22 mouse cellular contexts compared by ENCODE assay signal in genomic region chr6:108706994-108707645, GRCm38 (mm10). TPM values are rescaled to one million over a fixed set of nuclear protein-coding genes. Genes with fewer than 3 reads are reported as not detected.
DNase-seq lines count a peak whose midpoint lies in the region; ATAC-seq and TF ChIP-seq lines count a peak whose summit lies in the region.
"Had no signal": no experiment of that assay in that cellular context is flagged by ENCODE, and none has a peak within 500 bp of the region (broad histone marks: within the 10 kb centered on the region; RNA-seq: fewer than 3 reads in every experiment).

No protein-coding gene starts in this region.

- ATAC-seq in megakaryocyte, adult 5-6 weeks (ENCODE audit: poor library complexity, severe bottlenecking): no peak
- ATAC-seq: activated CD4-positive, CD25-positive, alpha-beta regulatory T cell, adult 4 months; CD4-positive, CD25-positive, alpha-beta regulatory T cell, adult 4 months; forebrain, embryonic 13.5 days; forebrain, embryonic 15.5 days; forebrain, postnatal 0 days; Patski had no signal

- H3K79me2 ChIP-seq in CH12.LX (replicated peaks; ENCODE audit: control insufficient read depth, extremely low read depth, insufficient read depth, poor library complexity, severe bottlenecking): no peaks in the 10 kb centered on the region

- peak overlapping the region; percentile 22 for H3K4me2 ChIP-seq in CH12.LX (ENCODE audit: insufficient read depth, low read depth, poor library complexity, severe bottlenecking)
- H3K4me2 ChIP-seq: embryonic facial prominence, embryonic 12.5 days; forebrain, embryonic 13.5 days; forebrain, embryonic 15.5 days had no signal

- no peak overlapping the region for H3K9ac ChIP-seq in CH12.LX (ENCODE audit: insufficient read depth, low read depth)
- H3K9ac ChIP-seq: embryonic facial prominence, embryonic 12.5 days; forebrain, embryonic 13.5 days; forebrain, embryonic 15.5 days; forebrain, postnatal 0 days had no signal

- 0 out of 2 replicates have a peak, but pooled peaks have one; percentile 9 for TF ChIP-seq EP300 in CH12.LX (IDR thresholded peaks at IDR 0.05; ENCODE audit: low read length)

- peak overlapping the region in 1 of 3 experiments; percentile 22 for H3K4me3 ChIP-seq in CH12.LX (replicated peaks in 1 of 3; ENCODE audit: low read depth in 2 of 3, low read length in 2 of 3, poor library complexity in 1 of 3)
- H3K4me3 ChIP-seq: embryonic facial prominence, embryonic 10.5 days; embryonic facial prominence, embryonic 12.5 days; forebrain, embryonic 13.5 days; forebrain, embryonic 15.5 days had no signal

- H3K27me3 ChIP-seq in CH12.LX (replicated peaks): no peaks in the 10 kb centered on the region
- H3K27me3 ChIP-seq: forebrain, embryonic 13.5 days; forebrain, embryonic 15.5 days; Patski had no signal

- in situ Hi-C loops in CH12.LX (cut with MboI; ENCODE audit: low pct_ligation_motif_present, low pct_unique_long_range_greater_than_20kb, low sequenced_read_pairs): no loop called here

- no peaks in the 10 kb centered on the region for H3K9me3 ChIP-seq in CH12.LX (replicated peaks; ENCODE audit: low read length)
- H3K9me3 ChIP-seq: embryonic facial prominence, embryonic 10.5 days; embryonic facial prominence, embryonic 12.5 days; forebrain, embryonic 13.5 days; forebrain, embryonic 15.5 days; G1E had no signal

- no peak for TF ChIP-seq POLR2A in CH12.LX (IDR thresholded peaks at IDR 0.05; ENCODE audit: low read depth, low read length)

- TF ChIP-seq CTCF in CH12.LX (conservative IDR thresholded peaks at IDR 0.05 in 1 of 2, IDR thresholded peaks at IDR 0.05 in 1 of 2; ENCODE audit: low read depth in 2 of 2, low read length in 2 of 2): no peak

- dilution Hi-C loops in CH12.LX (cut with MboI; ENCODE audit: extremely low pct_ligation_motif_present, extremely low pct_unique_long_range_greater_than_20kb, low sequenced_read_pairs): no loop called here

- no peak for TF ChIP-seq RAD21 in CH12.LX (IDR thresholded peaks at IDR 0.05; ENCODE audit: low read depth, low read length)

- peaks cover 19 to 89% of the 10 kb centered on the region in 2 experiments for H3K4me1 ChIP-seq in CH12.LX (ENCODE audit: control insufficient read depth in 1 of 2, insufficient read depth in 2 of 2)

- H3K27ac ChIP-seq in CH12.LX (ENCODE audit: insufficient read depth, low read depth): peak overlapping the region; percentile 90
- H3K27ac ChIP-seq: embryonic facial prominence, embryonic 10.5 days; embryonic facial prominence, embryonic 12.5 days; forebrain, embryonic 13.5 days; forebrain, embryonic 15.5 days had no signal

- DNase-seq in cerebellum, adult 9-10 months: peak; percentile 12
- no peak for DNase-seq in cerebellum, postnatal 14 days
- DNase-seq in CD4-positive helper T cell, adult 2 months (ENCODE audit: low read depth, low spot score): peak; percentile 20
- DNase-seq in CH12.LX (ENCODE audit: extremely low read depth): no peak
- DNase-seq in induced T-regulatory cell, adult 2 months (ENCODE audit: low read depth): peak; percentile 55
- no peak for DNase-seq in kidney, postnatal 4 days
- DNase-seq: adrenal gland, adult 8-10 months; adrenal gland, postnatal 14 days; adrenal gland, postnatal 36 days; cerebellum, adult 11-12 months; cerebellum, adult 8-10 months; cerebellum, postnatal 10 days; forebrain, postnatal 0 days had no signal

- no peaks in the 10 kb centered on the region for H3K36me3 ChIP-seq in CH12.LX (replicated peaks in 1 of 2; ENCODE audit: control insufficient read depth in 1 of 2, insufficient read depth in 1 of 2, low read length in 1 of 2)
- H3K36me3 ChIP-seq: embryonic facial prominence, embryonic 10.5 days; embryonic facial prominence, embryonic 12.5 days; forebrain, embryonic 15.5 days; G1E had no signal

TF ChIP-seq in CH12.LX, 34 proteins besides CTCF, POLR2A, EP300 and RAD21:
- TF ChIP-seq ZNF384 (IDR thresholded peaks at IDR 0.05; ENCODE audit: low read depth, low read length): no peak
- 0 out of 2 replicates have a peak, but pooled peaks have one; percentile 66 for TF ChIP-seq CHD1 (IDR thresholded peaks at IDR 0.05; ENCODE audit: low read depth, low read length)
- TF ChIP-seq TCF12 (IDR thresholded peaks at IDR 0.05; ENCODE audit: low read depth, low read length): peak; percentile 53; the same call in 1 of the 2 replicates
- peak; percentile 88 for TF ChIP-seq BHLHE40 (IDR thresholded peaks at IDR 0.05; ENCODE audit: low read depth, low read length)
- no peak for TF ChIP-seq MAFK (IDR thresholded peaks at IDR 0.05; ENCODE audit: insufficient replicate concordance, low read length)
- TF ChIP-seq RCOR1 (conservative IDR thresholded peaks at IDR 0.05; ENCODE audit: low read depth, low read length): no peak
- no peak for TF ChIP-seq MAZ (IDR thresholded peaks at IDR 0.05; ENCODE audit: low read depth, low read length)
- no peak for TF ChIP-seq PAX5 (IDR thresholded peaks at IDR 0.05; ENCODE audit: low read length)
- TF ChIP-seq GABPA (IDR thresholded peaks at IDR 0.05; ENCODE audit: insufficient replicate concordance, low read depth, low read length): no peak
- TF ChIP-seq ZMIZ1 (IDR thresholded peaks at IDR 0.05; ENCODE audit: low read depth, low read length): no peak
- peak; percentile 28; the same call in 1 of the 2 replicates for TF ChIP-seq IRF4 (IDR thresholded peaks at IDR 0.05; ENCODE audit: low read depth, low read length)
- TF ChIP-seq ELF1 (IDR thresholded peaks at IDR 0.05; ENCODE audit: low read depth, low read length): no peak
- TF ChIP-seq MXI1 (IDR thresholded peaks at IDR 0.05; ENCODE audit: low read depth, low read length): no peak
- no peak for TF ChIP-seq POLR2AphosphoS2 (IDR thresholded peaks at IDR 0.05; ENCODE audit: low read depth, low read length)
- TF ChIP-seq SMC3 (IDR thresholded peaks at IDR 0.05; ENCODE audit: low read depth, low read length): no peak
- no peak for TF ChIP-seq HCFC1 (IDR thresholded peaks at IDR 0.05; ENCODE audit: low read depth, low read length)
- no peak for TF ChIP-seq E2F4 (IDR thresholded peaks at IDR 0.05; ENCODE audit: insufficient replicate concordance, low read depth, low read length)
- TF ChIP-seq ETS1 (conservative IDR thresholded peaks at IDR 0.05; ENCODE audit: low read depth, low read length): peak; percentile 5
- TF ChIP-seq USF1 (IDR thresholded peaks at IDR 0.05; ENCODE audit: low read depth, low read length): no peak
- no peak for TF ChIP-seq KAT2A (IDR thresholded peaks at IDR 0.05; ENCODE audit: insufficient replicate concordance, low read length)
- no peak for TF ChIP-seq JUN (IDR thresholded peaks at IDR 0.05; ENCODE audit: insufficient read depth, low read depth, low read length)
- peak; percentile 45; the same call in 1 of the 2 replicates for TF ChIP-seq MAX (IDR thresholded peaks at IDR 0.05; ENCODE audit: low read length)
- TF ChIP-seq CHD2 (IDR thresholded peaks at IDR 0.05; ENCODE audit: low read length): no peak
- TF ChIP-seq USF2 (conservative IDR thresholded peaks at IDR 0.05; ENCODE audit: low read depth, low read length): no peak
- no peak for TF ChIP-seq ZKSCAN1 (IDR thresholded peaks at IDR 0.05; ENCODE audit: borderline replicate concordance, low read depth, low read length)
- no peak for TF ChIP-seq JUND (conservative IDR thresholded peaks at IDR 0.05; ENCODE audit: low read depth, low read length)
- 0 out of 2 replicates have a peak, but pooled peaks have one; percentile 50 for TF ChIP-seq MYC (IDR thresholded peaks at IDR 0.05; ENCODE audit: low read depth, low read length)
- no peak for TF ChIP-seq MEF2A (IDR thresholded peaks at IDR 0.05; ENCODE audit: borderline replicate concordance, low read depth, low read length)
- TF ChIP-seq SIN3A (IDR thresholded peaks at IDR 0.05; ENCODE audit: low read length): no peak
- 0 out of 2 replicates have a peak, but pooled peaks have one; percentile 21 for TF ChIP-seq NRF1 (IDR thresholded peaks at IDR 0.05; ENCODE audit: low read depth, low read length)
- TF ChIP-seq UBTF (IDR thresholded peaks at IDR 0.05; ENCODE audit: low read depth, low read length): no peak
- no peak for TF ChIP-seq NELFE (IDR thresholded peaks at IDR 0.05; ENCODE audit: low read depth, low read length)
TF ChIP-seq in CH12.LX: peak in this region for 8.

RNA-seq across cellular contexts. Expression of gene Bhlhe40, which starts 46.7 kb away (rescaled TPM):
- 77.7 and 130 TPM in 2 replicates for total RNA-seq in CH12.LX (2012; rRNA removed)
- 44.6 and 55.4 TPM in 2 replicates for total RNA-seq in CH12.LX (2014; rRNA removed)
- polyA plus RNA-seq in CH12.LX (2012; ENCODE audit: insufficient read length, low read depth): 109 and 117 TPM in 2 replicates
- total RNA-seq in megakaryocyte, adult 5-6 weeks (2015): 5.7 and 11.9 TPM in 2 replicates
- 11.6 and 14.3 TPM in 2 replicates for total RNA-seq in megakaryocyte, adult 5-6 weeks (2017)

Comparison
In these comparisons a context has a peak if more than half of its experiments do, and no peak if none do; other contexts are left out.
1. DNase-seq: peak in cerebellum, adult 9-10 months (single experiment), CD4-positive helper T cell, adult 2 months (single experiment) and induced T-regulatory cell, adult 2 months (single experiment); none in cerebellum, postnatal 14 days (0 of 2), CH12.LX (single experiment) and kidney, postnatal 4 days (0 of 2).